Mouse (Mus musculus) brain, adult 2 months (tissue): ENCODE measurements at regions not wholly inside any gene's neighbourhood (a gene's known extent, or its start where the extent isn't known, plus 50 kb on each side); places are given as distances from the start of the nearest gene placed in this dataset.

Experiments used
- DNase-seq: peaks from one replicate; pipeline ENCODE4 v3.0.0; 2011; ENCODE audit warnings: low read depth, low spot score

GRCm38 (mm10) chr17:63798961-63799531, 63.8 kb upstream of the Fer start:
- no peak for DNase-seq

- DNase-seq = no peak
These were observed 61.5 kb upstream of the Fer start for GRCm38 (mm10) chr17:63801411-63801810.

GRCm38 (mm10) chr17:63802846-63803245, 60.0 kb upstream of the Fer start:
- DNase-seq = no peak

GRCm38 (mm10) chr17:63803599-63803998, 59.3 kb upstream of the Fer start:
- DNase-seq = peak; percentile 87

GRCm38 (mm10) chr17:63804416-63804815, 58.4 kb upstream of the Fer start:
- DNase-seq = no peak

GRCm38 (mm10) chr17:63806360-63806759, 56.5 kb upstream of the Fer start:
- DNase-seq = peak; percentile 35

- DNase-seq = no peak
These were observed 55.2 kb upstream of the Fer start for GRCm38 (mm10) chr17:63807590-63808228.

- no peak for DNase-seq
These were observed 54.1 kb upstream of the Fer start for GRCm38 (mm10) chr17:63808756-63809155.

GRCm38 (mm10) chr17:63811246-63811785, 51.5 kb upstream of the Fer start:
- no peak for DNase-seq

GRCm38 (mm10) chr17:63812586-63812985, 50.3 kb upstream of the Fer start:
- no peak for DNase-seq
